Mouse (Mus musculus) kidney, adult 8-10 months (tissue): ENCODE data around the gene Gm17332.
"Not testable (repeated sequence)": the region's sequence is repeated elsewhere in the genome, so short reads cannot be mapped to it uniquely, and the experiment has no call there.

Experiments used
- DNase-seq, 2 experiments: peaks; one replicate each; pipeline ENCODE4 v3.0.0; 2022

Gene Gm17332

DNA sequence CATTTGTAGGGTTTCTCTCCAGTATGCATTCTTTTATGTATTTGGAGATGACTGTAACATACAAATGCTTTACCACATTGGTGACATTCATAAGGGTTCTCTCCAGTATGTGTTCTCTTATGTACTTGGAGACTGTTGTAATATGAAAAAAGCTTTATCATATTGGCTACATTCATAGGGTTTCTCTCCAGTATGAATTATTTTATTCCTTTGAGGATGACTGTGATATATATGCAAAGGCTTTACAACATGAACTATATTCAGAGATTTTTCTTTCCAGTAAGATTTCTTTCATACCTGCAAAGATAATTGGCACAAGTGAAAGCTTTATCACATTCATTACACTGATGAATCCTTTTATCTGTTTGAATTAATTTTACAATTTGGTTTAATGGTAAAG lies at the start of gene Gm17332:
Gm17332 (minus strand) TSS at position 101 of the 400 bp plus-strand sequence.
- no peak for DNase-seq

DNA sequence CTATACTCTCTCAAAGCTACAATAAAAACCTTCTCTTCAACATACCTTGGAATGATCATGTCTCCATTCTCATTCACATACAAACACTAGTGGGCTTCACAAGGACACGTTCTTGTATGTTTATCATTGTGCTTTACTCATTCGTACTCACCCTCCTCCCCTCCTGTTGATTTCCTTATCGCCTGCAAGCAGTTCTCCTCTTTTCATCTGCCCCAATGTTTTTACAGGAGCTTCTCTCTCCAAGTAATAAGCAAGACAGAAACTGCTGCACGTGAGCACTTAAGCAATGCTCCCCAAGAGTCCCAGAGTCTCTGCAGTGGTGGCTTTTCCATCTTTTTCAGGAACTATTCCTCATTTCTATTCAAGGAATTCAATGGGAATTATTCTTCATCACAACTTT lies 47.7 kb upstream of the Gm17332 start:
- no peak for DNase-seq

DNA sequence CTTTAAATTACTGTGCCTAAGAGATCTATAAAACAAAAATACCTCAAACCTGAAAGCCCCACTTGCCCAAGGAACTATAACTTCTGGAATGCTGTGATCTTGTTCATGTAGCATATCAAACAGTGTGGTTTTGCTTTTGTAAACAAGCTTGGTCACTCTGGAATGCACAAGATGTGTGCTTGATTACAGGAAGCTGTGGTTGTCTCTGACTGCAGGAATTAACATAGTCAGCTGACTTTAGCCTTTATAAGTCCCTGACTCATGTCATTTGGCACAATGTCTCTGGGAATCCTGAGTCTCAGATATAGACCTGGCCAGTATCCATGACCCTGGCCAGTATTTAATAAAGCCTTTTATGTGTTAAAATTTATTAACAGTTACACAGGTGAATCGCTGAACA lies 43.1 kb upstream of the Gm17332 start:
- peak in 1 of 2 experiments; percentile 0 for DNase-seq

DNA sequence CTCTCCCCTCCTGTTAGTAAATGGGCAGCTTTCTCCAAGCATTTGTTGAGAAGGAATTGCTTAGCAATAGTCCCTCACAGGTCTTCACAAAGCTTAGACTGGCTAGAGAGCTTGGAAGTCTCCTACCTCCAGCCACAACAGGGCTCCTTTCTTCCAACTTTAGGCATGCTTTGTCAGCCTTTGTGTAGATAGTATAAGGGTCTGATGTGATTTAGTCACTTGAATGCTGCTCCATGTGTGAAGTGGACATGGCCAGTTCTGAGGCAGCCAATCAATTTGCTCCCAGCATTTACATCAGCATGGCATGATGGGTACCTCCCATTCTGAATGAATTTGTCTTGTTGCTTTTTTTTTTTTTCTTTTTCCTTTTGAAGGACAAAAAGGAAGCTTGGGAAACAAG lies 35.7 kb upstream of the Gm17332 start:
- DNase-seq, result no peak

DNA sequence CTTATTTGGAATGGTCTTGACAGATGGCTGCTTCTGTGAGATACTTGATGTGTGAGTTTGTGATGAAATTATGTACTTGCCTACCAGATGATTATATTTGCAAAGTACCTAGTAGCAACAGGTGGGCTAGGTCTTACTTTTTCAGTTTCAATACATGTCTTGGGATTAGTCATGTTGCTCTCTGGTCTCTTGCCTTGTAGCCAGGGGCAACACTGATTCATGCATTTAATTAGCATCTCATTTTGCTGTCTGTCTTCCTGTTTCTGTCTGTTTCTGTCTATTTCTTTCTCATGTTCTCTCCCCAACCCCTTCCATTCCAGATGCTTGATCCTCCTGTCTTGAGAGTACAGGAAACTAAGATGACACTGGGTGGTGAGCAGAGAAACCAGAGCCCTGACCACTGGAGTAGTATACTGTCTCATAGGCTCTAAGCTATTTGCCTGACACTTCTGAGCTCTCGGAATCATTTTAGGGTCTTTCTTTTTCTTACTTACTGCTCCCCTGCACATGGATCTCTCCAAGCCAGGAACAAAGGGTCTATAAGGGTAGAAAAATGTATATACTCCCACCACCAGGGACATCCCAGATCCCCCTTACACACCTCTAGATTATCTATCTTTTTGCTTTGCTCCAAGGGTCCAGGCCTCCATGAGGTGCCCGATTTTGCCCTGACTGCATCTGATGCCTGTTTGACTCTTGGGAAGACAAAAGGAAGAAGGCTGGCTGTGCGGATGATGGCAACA lies 13.5 kb upstream of the Gm17332 start:
- no peak for DNase-seq

DNA sequence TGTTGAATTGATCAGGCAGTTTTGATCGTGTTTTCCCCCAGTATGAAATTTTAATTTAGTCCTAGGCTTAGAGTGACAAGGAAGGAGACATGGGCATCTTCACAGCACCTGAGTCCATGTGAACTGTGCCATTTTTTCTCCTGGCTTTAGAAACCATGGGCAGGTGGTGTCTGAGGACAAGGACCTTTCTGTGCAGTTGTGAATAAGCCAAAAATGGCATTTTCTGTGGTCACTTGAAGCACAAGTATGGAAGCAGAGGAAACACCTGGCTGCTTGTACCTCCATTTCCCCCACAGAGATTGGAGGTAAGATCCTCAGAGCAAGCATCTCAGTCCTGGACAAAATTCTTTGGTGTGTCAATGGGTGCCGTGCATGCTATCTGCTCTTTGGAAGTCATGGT lies 12.5 kb upstream of the Gm17332 start:
- DNase-seq, result no peak

DNA sequence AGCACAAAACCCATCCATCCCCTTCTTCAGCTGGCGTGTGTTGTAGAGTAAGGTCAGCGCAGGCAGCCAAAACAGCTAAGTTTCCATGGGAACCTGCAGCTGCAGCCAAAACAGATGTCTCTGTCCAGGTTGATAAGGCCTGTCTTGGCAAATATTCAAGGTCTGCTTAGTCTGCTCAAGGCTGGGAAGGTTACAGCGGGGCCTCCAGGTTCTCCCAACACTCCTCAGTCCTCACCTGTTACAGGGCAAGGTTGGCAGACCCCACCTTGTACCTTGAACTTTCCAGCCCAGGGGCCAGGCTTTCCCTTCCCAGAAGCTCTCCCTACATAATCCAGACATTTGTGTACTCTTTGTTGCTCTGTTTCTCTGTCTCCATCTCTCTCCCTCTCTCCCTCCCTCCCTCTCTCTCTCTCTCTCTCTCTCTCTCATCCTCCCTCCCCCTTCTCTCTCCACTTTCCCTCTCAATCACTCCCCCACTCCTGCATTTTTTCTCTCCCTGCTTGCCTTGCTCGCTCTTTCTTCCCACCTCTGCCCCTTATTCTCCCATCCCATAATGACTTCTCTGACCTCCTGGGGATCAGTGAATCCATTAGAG lies 12.1 kb downstream of the Gm17332 start:
- DNase-seq, result no peak

DNA sequence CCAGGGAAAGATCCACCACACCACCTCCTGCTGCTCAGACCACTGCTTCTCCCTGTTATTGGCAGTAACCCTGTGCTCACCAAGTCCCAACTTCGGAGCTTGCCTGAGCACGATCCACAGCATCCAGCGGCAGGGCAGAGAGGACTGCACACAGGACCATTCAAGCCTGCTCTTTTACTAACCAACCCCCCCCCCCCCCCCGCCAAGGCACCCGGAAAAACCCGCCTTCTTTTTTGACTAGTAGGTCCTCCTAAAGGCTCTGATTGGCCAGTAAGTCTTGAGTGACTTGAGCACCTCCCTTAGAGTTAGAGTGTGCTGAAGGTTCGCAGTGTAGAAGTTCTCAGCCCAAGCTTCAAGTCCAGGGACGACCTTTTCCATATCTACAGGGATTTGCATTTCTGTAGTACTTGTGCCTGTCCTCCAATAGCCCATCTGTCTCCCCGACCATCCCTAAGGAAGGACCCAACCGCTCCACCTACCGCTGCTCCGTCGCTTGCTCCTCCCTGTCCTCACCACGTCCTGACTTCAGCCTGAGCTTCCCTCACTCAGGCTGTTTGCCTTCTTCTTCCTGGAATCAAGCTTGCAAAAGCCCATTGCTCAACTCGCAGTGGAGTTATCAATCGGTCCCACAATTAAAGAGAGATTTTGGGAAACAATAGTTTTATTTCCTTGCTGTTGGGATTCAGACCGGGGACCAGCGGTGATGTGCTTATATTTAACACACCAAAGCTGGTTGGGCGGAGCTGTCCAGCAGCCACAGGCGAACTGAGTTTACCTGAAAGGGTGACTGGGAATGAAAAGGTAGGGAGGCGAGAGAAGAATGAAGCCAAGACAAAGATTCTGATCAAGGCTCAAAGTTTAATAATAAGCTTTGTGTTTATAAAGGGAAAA lies 12.9 kb downstream of the Gm17332 start:
- DNase-seq, result no peak

DNA sequence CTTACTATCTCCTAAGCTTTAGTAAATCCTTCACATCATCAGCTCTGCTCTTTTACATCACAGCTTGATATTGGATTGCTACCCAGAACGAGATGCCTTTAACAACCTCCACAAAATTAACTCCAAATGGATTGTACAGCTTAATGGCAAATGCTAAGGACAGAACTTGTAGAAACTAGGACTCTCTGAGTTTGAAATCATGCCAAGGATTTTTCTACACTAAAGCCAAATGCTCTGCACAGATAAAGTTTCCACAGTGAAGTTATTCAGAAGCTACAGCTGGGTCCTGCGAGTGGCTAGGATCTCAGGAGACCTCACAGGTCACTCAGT lies 13.5 kb downstream of the Gm17332 start:
- no peak for DNase-seq

DNA sequence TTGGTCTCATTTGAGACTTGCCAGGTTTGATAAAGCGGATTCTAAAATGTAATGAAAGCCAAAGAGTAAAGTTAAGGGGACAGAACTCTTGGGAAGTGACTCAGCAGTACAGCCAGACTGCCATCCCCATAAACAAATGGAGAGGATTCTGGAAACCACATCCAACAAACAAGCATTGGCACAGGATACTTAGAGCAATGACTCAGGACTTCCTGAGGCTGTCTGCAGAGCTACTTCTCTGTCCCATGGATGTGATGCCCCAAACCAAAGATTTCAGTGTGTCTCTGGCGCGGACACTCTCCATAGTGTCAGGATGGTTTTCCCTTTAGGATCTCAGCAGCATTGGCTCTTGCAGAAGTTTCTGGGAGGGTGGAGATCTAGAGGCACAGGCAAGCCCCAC lies 25.2 kb downstream of the Gm17332 start:
- no peak for DNase-seq

DNA sequence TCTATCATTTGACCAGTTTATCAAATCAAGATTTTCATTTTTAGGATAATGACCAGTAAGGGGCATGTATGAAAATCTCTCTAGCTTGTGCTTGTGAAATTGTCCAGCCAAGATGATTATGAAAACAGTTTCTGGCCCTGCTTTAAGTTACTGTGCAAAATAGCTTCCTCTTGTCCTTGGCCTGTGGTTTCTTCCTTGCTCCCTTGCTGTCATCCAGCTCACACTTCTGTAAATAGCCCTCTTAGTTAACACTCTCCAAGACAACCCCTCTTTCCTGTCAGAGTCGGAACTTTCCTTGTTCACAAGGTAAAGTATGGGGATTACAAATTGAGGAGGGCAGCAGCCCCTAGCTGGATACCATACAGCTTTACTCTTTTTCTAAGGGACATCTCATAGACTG lies 43.9 kb downstream of the Gm17332 start:
- DNase-seq, result not testable (repeated sequence)

DNA sequence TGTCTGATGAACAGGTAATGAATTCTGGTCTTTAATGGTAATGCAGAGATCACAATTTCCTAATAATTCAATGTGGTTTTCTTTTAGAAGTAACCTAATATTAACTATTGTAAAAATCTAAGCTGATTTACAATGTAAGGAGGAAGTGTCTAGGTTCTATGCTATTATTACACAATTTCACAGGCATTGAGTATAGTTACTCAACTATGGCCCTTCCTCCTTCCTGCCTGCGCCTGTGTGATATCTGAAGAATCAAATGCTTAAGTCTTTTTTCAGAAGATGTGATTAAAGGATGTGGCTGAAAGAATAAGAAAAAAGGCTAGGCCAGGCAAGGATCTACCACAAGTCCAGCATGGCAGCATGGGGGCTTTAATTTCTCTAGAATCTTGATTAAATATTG lies 47.4 kb downstream of the Gm17332 start:
- DNase-seq, result not testable (repeated sequence)

DNA sequence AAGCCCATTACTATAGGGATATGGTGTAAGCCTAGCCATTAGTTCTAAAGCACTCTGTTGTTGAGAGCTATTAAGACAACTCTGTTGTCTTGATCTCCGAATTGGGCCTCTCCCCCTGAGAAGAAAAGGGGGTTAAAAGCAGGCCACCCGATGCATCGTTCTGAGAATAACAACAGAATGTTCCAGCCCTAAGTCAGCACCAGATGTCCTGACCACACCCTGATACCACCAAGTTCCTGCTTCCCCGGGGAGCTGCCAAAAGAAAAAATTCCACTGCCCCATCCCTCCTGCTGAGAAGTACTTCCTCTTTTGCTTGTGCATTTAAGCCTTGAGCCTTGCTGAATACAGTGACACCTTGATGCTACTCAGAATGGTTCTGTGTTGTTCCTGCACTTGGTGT lies 48.5 kb downstream of the Gm17332 start:
- not testable (repeated sequence) for DNase-seq
